Mouse (Mus musculus): ENCODE results near the gene Tex264. TPM values are rescaled to one million over a fixed set of nuclear protein-coding genes. Genes with fewer than 3 reads are reported as not detected.
A peak's percentile ranks its signal among the peaks of the same experiment; 100 is the strongest.

Gene Tex264
- polyA plus RNA-seq, 1 experiment from 2014 or later: 55.9 TPM

GRCm38 (mm10) chr9:106712470-106712869 lies 26.7 kb upstream of the Tex264 start:
- Histone ChIP-seq H3K9ac (replicated peaks; ENCODE audit: low read depth, low read length) (no peak overlapping the region), H3K4me2 (replicated peaks; ENCODE audit: low read depth, low read length) (no peak overlapping the region), H3K36me3 (ENCODE audit: control insufficient read depth, insufficient read depth, low read length) (peaks cover 50% of the 10 kb centered on the region), H3K4me1 (ENCODE audit: control insufficient read depth, insufficient read depth, low read length) (no peaks in the 10 kb centered on the region), H3K9me3 (ENCODE audit: control insufficient read depth, low read depth, low read length) (no peaks in the 10 kb centered on the region), H3K27ac (ENCODE audit: low read length) (no peak overlapping the region), H3K27me3 (ENCODE audit: control insufficient read depth, insufficient read depth, low read length) (no peaks in the 10 kb centered on the region), H3K4me3 (ENCODE audit: low read depth, low read length) (no peak overlapping the region)
- WGBS: 93% methylated on average over 2 of the region's 2 CpGs
- no peak for ATAC-seq (ENCODE audit: insufficient number of reproducible peaks, insufficient read depth, low FRiP score, low read depth)

- no peak overlapping the region for H3K27ac ChIP-seq (ENCODE audit: low read length)
- no peaks in the 10 kb centered on the region for H3K27me3 ChIP-seq (ENCODE audit: control insufficient read depth, insufficient read depth, low read length)
- H3K9ac ChIP-seq (replicated peaks; ENCODE audit: low read depth, low read length): no peak overlapping the region
- WGBS: 92% methylated on average over 11 of the region's 11 CpGs
- peaks cover 27% of the 10 kb centered on the region for H3K36me3 ChIP-seq (ENCODE audit: control insufficient read depth, insufficient read depth, low read length)
- H3K4me1 ChIP-seq (ENCODE audit: control insufficient read depth, insufficient read depth, low read length): no peaks in the 10 kb centered on the region
- no peak overlapping the region for H3K4me2 ChIP-seq (replicated peaks; ENCODE audit: low read depth, low read length)
- no peak for ATAC-seq (ENCODE audit: insufficient number of reproducible peaks, insufficient read depth, low FRiP score, low read depth)
- H3K9me3 ChIP-seq (ENCODE audit: control insufficient read depth, low read depth, low read length): no peaks in the 10 kb centered on the region
- H3K4me3 ChIP-seq (ENCODE audit: low read depth, low read length): no peak overlapping the region
These were observed 7.3 kb upstream of the Tex264 start for GRCm38 (mm10) chr9:106692973-106693481.

GRCm38 (mm10) chr9:106688834-106689233 lies 3.1 kb upstream of the Tex264 start:
- no peak overlapping the region for H3K27ac ChIP-seq (ENCODE audit: low read length)
- H3K9ac ChIP-seq (replicated peaks; ENCODE audit: low read depth, low read length): no peak overlapping the region
- no peak overlapping the region for H3K4me2 ChIP-seq (replicated peaks; ENCODE audit: low read depth, low read length)
- H3K4me1 ChIP-seq (ENCODE audit: control insufficient read depth, insufficient read depth, low read length): peaks cover 9% of the 10 kb centered on the region; the same call in 1 of the 2 replicates
- no peak overlapping the region for H3K4me3 ChIP-seq (ENCODE audit: low read depth, low read length)
- H3K36me3 ChIP-seq (ENCODE audit: control insufficient read depth, insufficient read depth, low read length): peaks cover 16% of the 10 kb centered on the region
- H3K27me3 ChIP-seq (ENCODE audit: control insufficient read depth, insufficient read depth, low read length): no peaks in the 10 kb centered on the region
- ATAC-seq (ENCODE audit: insufficient number of reproducible peaks, insufficient read depth, low FRiP score, low read depth): no peak
- H3K9me3 ChIP-seq (ENCODE audit: control insufficient read depth, low read depth, low read length): no peaks in the 10 kb centered on the region
- 85% methylated on average over 8 of the region's 8 CpGs for WGBS

- Histone ChIP-seq H3K36me3 (ENCODE audit: control insufficient read depth, insufficient read depth, low read length) (peaks cover 3% of the 10 kb centered on the region; the same call in 1 of the 2 replicates), H3K4me1 (ENCODE audit: control insufficient read depth, insufficient read depth, low read length) (peaks cover 9% of the 10 kb centered on the region; the same call in 1 of the 2 replicates), H3K9ac (replicated peaks; ENCODE audit: low read depth, low read length) (no peak overlapping the region), H3K27ac (ENCODE audit: low read length) (no peak overlapping the region), H3K4me2 (replicated peaks; ENCODE audit: low read depth, low read length) (no peak overlapping the region; the same call in 1 of the 2 replicates), H3K9me3 (ENCODE audit: control insufficient read depth, low read depth, low read length) (no peaks in the 10 kb centered on the region), H3K27me3 (ENCODE audit: control insufficient read depth, insufficient read depth, low read length) (no peaks in the 10 kb centered on the region), H3K4me3 (ENCODE audit: low read depth, low read length) (no peak overlapping the region)
- peak; percentile 46 for ATAC-seq (ENCODE audit: insufficient number of reproducible peaks, insufficient read depth, low FRiP score, low read depth)
- 33% methylated on average over 8 of the region's 8 CpGs for WGBS
These were observed 1.4 kb upstream of the Tex264 start for GRCm38 (mm10) chr9:106686983-106687650.

- Histone ChIP-seq H3K4me2 (replicated peaks; ENCODE audit: low read depth, low read length) (peak overlapping the region; percentile 94), H3K9me3 (ENCODE audit: control insufficient read depth, low read depth, low read length) (no peaks in the 10 kb centered on the region), H3K4me1 (ENCODE audit: control insufficient read depth, insufficient read depth, low read length) (peaks cover 9% of the 10 kb centered on the region; the same call in 1 of the 2 replicates), H3K27me3 (ENCODE audit: control insufficient read depth, insufficient read depth, low read length) (no peaks in the 10 kb centered on the region), H3K27ac (ENCODE audit: low read length) (peak overlapping the region; percentile 91; the same call in 1 of the 2 replicates), H3K36me3 (ENCODE audit: control insufficient read depth, insufficient read depth, low read length) (peaks cover 13% of the 10 kb centered on the region; the same call in 1 of the 2 replicates), H3K9ac (replicated peaks; ENCODE audit: low read depth, low read length) (peak overlapping the region; percentile 71), H3K4me3 (ENCODE audit: low read depth, low read length) (peak overlapping the region; percentile 79)
- ATAC-seq (ENCODE audit: insufficient number of reproducible peaks, insufficient read depth, low FRiP score, low read depth): 0 out of 2 replicates have a peak, but pooled peaks have one; percentile 8
- 2% methylated on average over 11 of the region's 14 CpGs for WGBS
These were observed 844 bp downstream of the Tex264 start for GRCm38 (mm10) chr9:106684918-106685248.

GRCm38 (mm10) chr9:106684093-106684872 lies 1.4 kb downstream of the Tex264 start:
- Histone ChIP-seq H3K4me1 (ENCODE audit: control insufficient read depth, insufficient read depth, low read length) (peaks cover 9% of the 10 kb centered on the region; the same call in 1 of the 2 replicates), H3K4me2 (replicated peaks; ENCODE audit: low read depth, low read length) (peak overlapping the region; percentile 94), H3K9me3 (ENCODE audit: control insufficient read depth, low read depth, low read length) (no peaks in the 10 kb centered on the region), H3K27me3 (ENCODE audit: control insufficient read depth, insufficient read depth, low read length) (no peaks in the 10 kb centered on the region), H3K27ac (ENCODE audit: low read length) (no peak overlapping the region; the same call in 1 of the 2 replicates), H3K9ac (replicated peaks; ENCODE audit: low read depth, low read length) (0 out of 2 replicates have a peak overlapping the region, but pooled peaks have one; percentile 71), H3K4me3 (ENCODE audit: low read depth, low read length) (peak overlapping the region; percentile 79), H3K36me3 (ENCODE audit: control insufficient read depth, insufficient read depth, low read length) (peaks cover 17% of the 10 kb centered on the region; the same call in 1 of the 2 replicates)
- WGBS: 74% methylated on average over 6 of the region's 6 CpGs
- ATAC-seq (ENCODE audit: insufficient number of reproducible peaks, insufficient read depth, low FRiP score, low read depth): no peak

- Histone ChIP-seq H3K9ac (replicated peaks; ENCODE audit: low read depth, low read length) (no peak overlapping the region), H3K4me1 (ENCODE audit: control insufficient read depth, insufficient read depth, low read length) (0 out of 2 replicates have a peak, but pooled peaks cover 6% of the 10 kb centered on the region), H3K27me3 (ENCODE audit: control insufficient read depth, insufficient read depth, low read length) (no peaks in the 10 kb centered on the region), H3K4me3 (ENCODE audit: low read depth, low read length) (no peak overlapping the region), H3K36me3 (ENCODE audit: control insufficient read depth, insufficient read depth, low read length) (peaks cover 21% of the 10 kb centered on the region; the same call in 1 of the 2 replicates), H3K4me2 (replicated peaks; ENCODE audit: low read depth, low read length) (no peak overlapping the region), H3K27ac (ENCODE audit: low read length) (no peak overlapping the region), H3K9me3 (ENCODE audit: control insufficient read depth, low read depth, low read length) (no peaks in the 10 kb centered on the region)
- WGBS: 91% methylated on average over 9 of the region's 9 CpGs
- ATAC-seq (ENCODE audit: insufficient number of reproducible peaks, insufficient read depth, low FRiP score, low read depth): no peak
These were observed 4.7 kb downstream of the Tex264 start for GRCm38 (mm10) chr9:106681026-106681425.

GRCm38 (mm10) chr9:106678242-106678641 lies 7.5 kb downstream of the Tex264 start:
- Histone ChIP-seq H3K4me1 (ENCODE audit: control insufficient read depth, insufficient read depth, low read length) (no peaks in the 10 kb centered on the region), H3K9ac (replicated peaks; ENCODE audit: low read depth, low read length) (no peak overlapping the region), H3K36me3 (ENCODE audit: control insufficient read depth, insufficient read depth, low read length) (peaks cover 24% of the 10 kb centered on the region; the same call in 1 of the 2 replicates), H3K4me2 (replicated peaks; ENCODE audit: low read depth, low read length) (no peak overlapping the region), H3K27me3 (ENCODE audit: control insufficient read depth, insufficient read depth, low read length) (no peaks in the 10 kb centered on the region), H3K4me3 (ENCODE audit: low read depth, low read length) (no peak overlapping the region), H3K9me3 (ENCODE audit: control insufficient read depth, low read depth, low read length) (no peaks in the 10 kb centered on the region), H3K27ac (ENCODE audit: low read length) (no peak overlapping the region)
- WGBS: 68% methylated on average over 4 of the region's 4 CpGs
- ATAC-seq (ENCODE audit: insufficient number of reproducible peaks, insufficient read depth, low FRiP score, low read depth): no peak
